Mouse (Mus musculus) forebrain, embryonic 14.5 days (tissue): ENCODE measurements at regions not wholly inside any gene's neighbourhood (a gene's known extent, or its start where the extent isn't known, plus 50 kb on each side); places are given as distances from the start of the nearest gene placed in this dataset.

Experiments used
- ATAC-seq: fragments of 200-750 bp; cut with Nextera tagmentation; 2 replicates; pipeline ENCODE4 v1.8.0; 2017; ENCODE audit warnings: mild to moderate bottlenecking, moderate library complexity
- DNase-seq: peaks from one replicate; pipeline ENCODE4 v3.0.0-alpha.2; 2015; ENCODE audit warnings: low spot score
- H3K27ac ChIP-seq: fragments of 300-500 bp; sonication (generic); 2 replicates; pipeline ENCODE4 v1.5.1; 2014; ENCODE audit warnings: low read depth, mild to moderate bottlenecking, control low read depth, low read length, moderate library complexity
- H3K27me3 ChIP-seq: fragments of 300-500 bp; sonication (generic); replicated peaks from 2 replicates; pipeline ENCODE4 v1.6.1; 2014; ENCODE audit warnings: low read length, control low read depth, mixed read lengths; ENCODE audit not compliant: control insufficient read depth, insufficient read depth
- H3K36me3 ChIP-seq: fragments of 300-500 bp; sonication (generic); 2 replicates; pipeline ENCODE4 v1.6.1; 2014; ENCODE audit warnings: low read length, control low read depth; ENCODE audit not compliant: control insufficient read depth, insufficient read depth
- H3K4me1 ChIP-seq: fragments of 300-500 bp; sonication (generic); 2 replicates; pipeline ENCODE4 v1.6.1; 2014; ENCODE audit warnings: antibody characterized with exemption, low read length, control low read depth; ENCODE audit not compliant: control insufficient read depth, insufficient read depth
- H3K4me2 ChIP-seq: fragments of 300-500 bp; sonication (generic); 2 replicates; pipeline ENCODE4 v1.6.1; 2014; ENCODE audit warnings: mild to moderate bottlenecking, control low read depth, low read length
- H3K4me3 ChIP-seq: fragments of 300-500 bp; sonication (generic); 2 replicates; pipeline ENCODE4 v1.5.1; 2014; ENCODE audit warnings: low read depth, low read length, control low read depth
- H3K9ac ChIP-seq: fragments of 300-500 bp; sonication (generic); 2 replicates; pipeline ENCODE4 v1.6.1; 2014; ENCODE audit warnings: mild to moderate bottlenecking, low read length, control low read depth, moderate library complexity
- H3K9me3 ChIP-seq: fragments of 300-500 bp; sonication (generic); replicated peaks from 2 replicates; pipeline ENCODE4 v1.6.1; 2016; ENCODE audit warnings: low read length, control low read depth, mixed read lengths; ENCODE audit not compliant: control insufficient read depth
- whole genome bisulfite sequencing: fragments of 180-500 bp; shearing (Covaris S2); extraction: QIAGEN DNeasy Blood & Tissue Kit; methylation state at CpG from one replicate; pipeline ENCODE4 v1.1.7; 2014; 5-methylcytosine and 5-hydroxymethylcytosine counted together

DNA sequence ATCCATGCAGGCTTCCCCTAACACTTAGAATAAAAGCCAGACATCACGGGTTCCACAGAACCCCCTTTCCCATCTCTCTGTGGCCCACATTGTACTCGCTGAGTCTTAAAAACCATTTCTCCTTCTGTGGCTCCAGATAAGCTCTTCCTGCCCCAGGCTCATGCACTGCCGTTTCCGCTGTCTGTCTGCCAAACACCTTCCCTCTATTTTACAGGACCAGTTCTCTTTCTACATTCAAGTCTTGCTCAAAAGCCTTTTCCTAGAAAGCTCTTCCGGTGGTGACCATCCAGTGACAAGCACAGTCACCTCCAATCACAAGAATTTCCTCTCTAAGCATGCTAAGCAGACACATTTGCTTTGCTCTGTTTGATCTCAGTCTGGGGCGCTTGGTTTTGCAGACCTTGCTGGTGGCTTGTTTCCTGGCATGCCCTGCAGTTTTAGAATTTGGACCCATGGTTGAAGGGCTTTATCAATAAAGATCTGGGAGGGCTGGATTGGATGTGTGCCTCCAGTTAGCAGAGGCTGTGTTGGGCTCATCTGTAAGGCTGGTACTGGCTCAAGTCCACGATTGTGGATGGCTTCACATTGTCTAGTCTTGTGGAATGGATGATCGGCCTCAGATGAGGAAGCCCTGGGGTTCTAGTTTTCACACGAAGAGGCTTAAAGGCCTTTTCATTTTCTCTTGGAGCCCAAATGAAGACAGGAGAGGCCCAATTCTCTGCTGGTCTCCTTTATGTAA lies 87.8 kb upstream of the Lhx1 start:
- Histone ChIP-seq H3K27ac (no peak overlapping the region), H3K9ac (no peak overlapping the region), H3K4me2 (no peak overlapping the region), H3K4me1 (peaks cover 4% of the 10 kb centered on the region; the same call in 1 of the 2 replicates), H3K27me3 (no peaks in the 10 kb centered on the region), H3K9me3 (no peaks in the 10 kb centered on the region), H3K36me3 (no peaks in the 10 kb centered on the region), H3K4me3 (no peak overlapping the region)
- no peak for DNase-seq
- 81% methylated on average over 9 of the region's 9 CpGs for WGBS
- no peak for ATAC-seq

GRCm38 (mm10) chr11:84611625-84611879 lies 86.2 kb upstream of the Lhx1 start:
- Histone ChIP-seq H3K36me3 (no peaks in the 10 kb centered on the region), H3K27me3 (no peaks in the 10 kb centered on the region), H3K4me3 (no peak overlapping the region), H3K9ac (no peak overlapping the region), H3K4me1 (peaks cover 4% of the 10 kb centered on the region; the same call in 1 of the 2 replicates), H3K9me3 (no peaks in the 10 kb centered on the region), H3K27ac (no peak overlapping the region), H3K4me2 (no peak overlapping the region)
- DNase-seq: no peak
- no peak for ATAC-seq
- WGBS: 73% methylated on average over 4 of the region's 4 CpGs

DNA sequence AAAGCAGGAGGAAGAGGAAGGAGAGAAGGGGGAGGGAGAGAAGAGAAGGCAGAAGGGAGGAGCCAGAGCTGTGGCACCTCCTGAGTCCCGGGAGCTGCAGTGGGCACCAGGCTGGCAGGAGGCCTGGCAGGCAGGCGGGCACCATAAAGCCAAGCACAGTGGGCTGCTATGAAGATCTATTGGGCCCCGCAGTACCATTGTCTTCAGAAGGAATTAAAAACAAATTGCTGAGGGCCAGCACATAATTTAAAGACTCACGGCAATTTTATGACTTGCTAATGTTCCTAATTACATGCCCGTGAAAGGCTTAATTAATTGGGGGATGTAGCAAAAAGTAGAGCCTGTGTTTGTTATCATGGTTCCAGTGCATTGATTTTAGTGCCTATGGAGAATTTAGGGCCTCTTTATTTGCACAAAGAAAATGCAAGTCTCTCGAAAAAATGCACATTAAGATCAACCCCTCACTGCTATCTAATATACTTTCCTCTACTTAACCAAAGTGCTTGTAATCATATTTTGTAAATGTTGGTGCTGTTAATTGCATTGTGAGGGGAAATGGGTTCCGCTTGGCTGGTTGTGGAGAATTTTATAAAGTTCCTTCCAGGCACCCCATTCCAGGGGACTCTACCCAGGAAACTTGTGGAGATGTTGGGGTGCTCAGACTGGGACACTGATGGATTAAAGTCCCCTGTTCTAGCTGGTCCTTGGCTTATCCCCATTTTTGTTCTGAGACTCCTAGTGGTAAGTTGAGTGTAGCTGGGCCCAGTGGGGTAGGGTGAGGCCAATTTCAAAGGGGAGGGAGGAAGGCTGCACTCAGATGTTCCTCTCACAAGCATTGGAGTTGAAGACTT lies 85.7 kb upstream of the Lhx1 start:
- DNase-seq (peak; percentile 39), ATAC-seq (no peak)
- no peaks in the 10 kb centered on the region for H3K9me3 ChIP-seq
- H3K36me3 ChIP-seq: no peaks in the 10 kb centered on the region
- H3K9ac ChIP-seq: no peak overlapping the region
- H3K27me3 ChIP-seq: no peaks in the 10 kb centered on the region
- H3K4me3 ChIP-seq: no peak overlapping the region
- WGBS: 23% methylated on average over 7 of the region's 7 CpGs
- H3K4me1 ChIP-seq: peaks cover 4% of the 10 kb centered on the region; the same call in 1 of the 2 replicates
- H3K27ac ChIP-seq: no peak overlapping the region
- no peak overlapping the region for H3K4me2 ChIP-seq

DNA sequence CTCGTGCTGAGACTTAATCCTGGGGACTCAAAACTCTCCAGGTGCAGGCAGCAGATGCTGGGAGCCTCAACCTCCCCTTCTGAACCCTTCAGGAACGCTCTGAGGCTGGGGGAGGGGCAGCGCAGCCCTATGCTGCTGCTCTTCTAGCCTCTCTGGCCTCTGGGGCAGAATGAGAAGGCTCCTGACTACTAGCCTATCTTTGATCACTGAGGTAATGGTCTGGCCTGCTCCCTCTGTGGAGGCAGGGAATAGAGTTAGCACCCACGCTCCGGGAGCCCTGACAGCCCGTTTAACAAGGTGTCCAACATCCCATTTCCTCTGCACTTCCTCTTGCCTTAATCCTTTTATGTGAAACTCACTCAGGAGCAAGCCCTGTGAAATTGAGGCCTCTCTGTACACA lies 79.4 kb upstream of the Lhx1 start:
- Histone ChIP-seq H3K4me3 (no peak overlapping the region), H3K27me3 (0 out of 2 replicates have a peak, but pooled peaks cover 6% of the 10 kb centered on the region), H3K9me3 (no peaks in the 10 kb centered on the region), H3K27ac (no peak overlapping the region), H3K4me2 (no peak overlapping the region), H3K36me3 (no peaks in the 10 kb centered on the region), H3K9ac (no peak overlapping the region), H3K4me1 (no peaks in the 10 kb centered on the region)
- ATAC-seq: no peak
- no peak for DNase-seq
- 10% methylated on average over 6 of the region's 6 CpGs for WGBS

- no peaks in the 10 kb centered on the region for H3K9me3 ChIP-seq
- peak; percentile 23 for DNase-seq
- H3K4me2 ChIP-seq: no peak overlapping the region
Observed at GRCm38 (mm10) chr11:84599267-84599841, 74.0 kb upstream of the Lhx1 start.

GRCm38 (mm10) chr11:84597572-84598295 lies 72.4 kb upstream of the Lhx1 start:
- DNase-seq (no peak), ATAC-seq (no peak)
- Histone ChIP-seq H3K4me1 (no peaks in the 10 kb centered on the region), H3K36me3 (no peaks in the 10 kb centered on the region), H3K27me3 (0 out of 2 replicates have a peak, but pooled peaks cover 3% of the 10 kb centered on the region), H3K27ac (no peak overlapping the region), H3K4me2 (no peak overlapping the region), H3K4me3 (no peak overlapping the region), H3K9me3 (no peaks in the 10 kb centered on the region), H3K9ac (no peak overlapping the region)
- WGBS: 81% methylated on average over 9 of the region's 9 CpGs

More at GRCm38 (mm10) chr11:84599267-84599841, 74.0 kb upstream of the Lhx1 start:
- H3K4me1 ChIP-seq: no peaks in the 10 kb centered on the region
- no peak for ATAC-seq
- 0 out of 2 replicates have a peak, but pooled peaks cover 3% of the 10 kb centered on the region for H3K27me3 ChIP-seq
- no peak overlapping the region for H3K4me3 ChIP-seq
- H3K36me3 ChIP-seq: no peaks in the 10 kb centered on the region
- whole genome bisulfite sequencing: 60% methylated on average over 15 of the region's 15 CpGs
- no peak overlapping the region for H3K27ac ChIP-seq
- H3K9ac ChIP-seq: no peak overlapping the region

- Histone ChIP-seq H3K4me2 (no peak overlapping the region), H3K4me1 (no peaks in the 10 kb centered on the region), H3K9ac (no peak overlapping the region), H3K27me3 (0 out of 2 replicates have a peak, but pooled peaks cover 3% of the 10 kb centered on the region), H3K27ac (no peak overlapping the region), H3K36me3 (no peaks in the 10 kb centered on the region), H3K9me3 (no peaks in the 10 kb centered on the region), H3K4me3 (no peak overlapping the region)
- 19% methylated on average over 6 of the region's 6 CpGs for WGBS
- peak; percentile 34 for DNase-seq
- ATAC-seq: no peak
Observed at GRCm38 (mm10) chr11:84592715-84593339, 67.5 kb upstream of the Lhx1 start.

DNA sequence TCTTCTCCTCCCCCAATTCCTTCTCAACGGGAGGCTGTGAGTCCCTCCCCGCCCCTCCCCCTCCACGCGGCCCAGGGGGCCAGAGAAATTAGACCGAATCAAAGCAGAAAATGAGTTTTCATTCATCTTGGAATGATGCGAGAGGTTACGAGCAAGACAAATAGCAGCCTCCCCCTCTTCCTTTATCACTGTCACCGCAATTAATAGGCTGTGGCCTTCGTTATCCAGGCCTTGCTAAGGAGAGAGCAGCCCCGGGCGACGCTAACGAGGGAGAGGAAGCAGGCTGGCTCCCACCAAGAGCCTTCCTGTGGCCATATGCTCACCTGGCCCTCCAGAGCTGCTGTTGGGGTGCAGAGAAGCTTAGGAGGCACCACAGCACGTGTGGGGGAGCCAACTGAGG lies 61.8 kb upstream of the Lhx1 start:
- 16% methylated on average over 13 of the region's 14 CpGs for WGBS
- H3K9ac ChIP-seq: no peak overlapping the region
- no peaks in the 10 kb centered on the region for H3K4me1 ChIP-seq
- H3K27ac ChIP-seq: no peak overlapping the region
- H3K27me3 ChIP-seq: 0 out of 2 replicates have a peak, but pooled peaks cover 3% of the 10 kb centered on the region
- no peaks in the 10 kb centered on the region for H3K36me3 ChIP-seq
- no peak for ATAC-seq
- H3K4me2 ChIP-seq: no peak overlapping the region
- no peak for DNase-seq
- no peak overlapping the region for H3K4me3 ChIP-seq
- H3K9me3 ChIP-seq: no peaks in the 10 kb centered on the region
